Mouse (Mus musculus) heart, adult 2 months (tissue): Measurements from ENCODE around the gene Mfsd12. TPM values are rescaled to one million over a fixed set of nuclear protein-coding genes. Genes with fewer than 3 reads are reported as not detected.

ENCODE experiments used
- DNase-seq, 2 experiments: peaks; one replicate each; pipeline ENCODE4 v3.0.0; 2021
- H3K27ac ChIP-seq: fragments of 200-600 bp; 2 replicates; pipeline ENCODE4 v1.8.1; 2022
- H3K27me3 ChIP-seq: fragments of 200-500 bp; 2 replicates; pipeline ENCODE4 v1.6.1; 2012; ENCODE audit warnings: mild to moderate bottlenecking, low read length, inconsistent platforms, mixed read lengths; ENCODE audit not compliant: control insufficient read depth, insufficient read depth
- H3K36me3 ChIP-seq: fragments of 200-500 bp; 2 replicates; pipeline ENCODE4 v1.6.1; 2012; ENCODE audit warnings: low read length, inconsistent platforms; ENCODE audit not compliant: control insufficient read depth, insufficient read depth
- H3K4me1 ChIP-seq: fragments of 200-500 bp; 2 replicates; pipeline ENCODE4 v1.6.1; 2011; ENCODE audit warnings: low read length; ENCODE audit not compliant: control insufficient read depth, insufficient read depth
- H3K4me3 ChIP-seq: fragments of 200-600 bp; 2 replicates; pipeline ENCODE4 v1.8.1; 2022
- H3K79me2 ChIP-seq: fragments of 200-500 bp; replicated peaks from 2 replicates; pipeline ENCODE4 v1.6.1; 2012; ENCODE audit warnings: mild to moderate bottlenecking, inconsistent platforms, low read length, moderate library complexity, mixed read lengths; ENCODE audit not compliant: control insufficient read depth, insufficient read depth
- H3K9ac ChIP-seq: fragments of 200-500 bp; 2 replicates; pipeline ENCODE4 v1.6.1; 2012; ENCODE audit warnings: low read depth, mild to moderate bottlenecking, control low read depth, inconsistent platforms, low read length, mixed read lengths
- CTCF ChIP-seq: fragments of 200-600 bp; IDR thresholded peaks from 2 replicates; pipeline ENCODE4 v1.8.1; 2022; ENCODE audit warnings: antibody characterized with exemption, mild to moderate bottlenecking, moderate library complexity
- EP300 ChIP-seq: fragments of 200-500 bp; IDR thresholded peaks from 2 replicates; pipeline ENCODE4 v1.6.1; 2011; ENCODE audit warnings: low read depth, low read length, control low read depth; ENCODE audit not compliant: insufficient read depth
- POLR2A ChIP-seq: fragments of 200-500 bp; IDR thresholded peaks from 2 replicates; pipeline ENCODE4 v1.6.1; 2011; ENCODE audit warnings: mild to moderate bottlenecking, low read depth, low read length, control low read depth; ENCODE audit not compliant: insufficient read depth
- WGBS: fragments of 180-500 bp; shearing (Covaris S2); methylation state at CpG from one replicate; pipeline ENCODE4 v1.1.7; 2018; 5-methylcytosine and 5-hydroxymethylcytosine counted together
- intact Hi-C: fragments of 180-260 bp; cut with DNase I; formaldehyde crosslinking; loops from one replicate; pipeline ENCODE4 v1.15.1; 2025
- polyA plus RNA-seq: library from polyadenylated mRNA; depleted of rRNA; stranded (reverse); fragments of >200 nt; gene quantifications from 2 replicates; pipeline ENCODE4 v1.2.3, GENCODE M21; 2012
- total RNA-seq, 2 experiments: library from RNA; stranded (reverse); gene quantifications; 2 replicates each; pipeline ENCODE4 v1.2.3; 2021

Gene Mfsd12
- total and polyA plus RNA-seq, 3 experiments = 9.6 to 11.1 (median 10.6) TPM

DNA sequence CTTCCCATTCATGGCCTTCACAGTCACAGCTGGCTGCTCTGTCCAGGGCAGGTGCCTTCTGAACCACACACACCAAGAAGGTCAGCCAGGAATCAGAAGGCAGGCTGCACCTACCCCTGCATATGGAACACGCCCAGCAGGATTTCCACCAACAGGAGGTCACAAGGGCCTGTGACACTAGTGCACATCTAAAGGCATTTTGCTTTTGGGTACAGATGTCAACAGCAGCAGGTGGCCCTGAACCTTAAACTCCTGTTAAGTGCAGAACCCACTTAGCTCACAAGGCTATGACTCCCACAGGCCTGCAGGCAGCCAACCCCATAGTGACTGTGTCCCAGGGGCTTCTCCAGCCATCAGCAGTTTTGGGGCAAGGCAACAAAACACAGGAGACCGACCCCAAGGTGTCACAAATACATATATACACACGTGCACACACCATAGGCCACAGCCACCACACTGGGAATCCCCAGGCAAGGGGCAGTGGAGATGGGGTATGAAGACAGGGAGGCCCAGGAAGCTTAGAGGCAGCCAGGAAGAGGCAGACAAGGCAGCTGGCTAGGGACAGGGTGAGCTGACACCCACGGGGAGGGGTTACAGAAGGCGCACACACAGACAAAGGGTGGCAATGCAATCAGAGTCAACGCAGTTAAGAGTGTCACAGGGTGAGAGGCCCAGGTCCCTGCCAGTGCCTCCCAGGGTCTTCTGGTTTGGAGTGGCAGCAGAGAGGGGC is 9.4 kb downstream of the Mfsd12 start:
- Histone ChIP-seq H3K27ac (no peak overlapping the region), H3K4me1 (peaks cover 7% of the 10 kb centered on the region), H3K79me2 (no peaks in the 10 kb centered on the region), H3K4me3 (no peak overlapping the region), H3K27me3 (no peaks in the 10 kb centered on the region), H3K36me3 (no peaks in the 10 kb centered on the region), H3K9ac (no peak overlapping the region)
- DNase-seq = no peak
- intact Hi-C loops = no loop called here
- peak; percentile 7; the same call in 1 of the 2 replicates for TF ChIP-seq EP300
- no peak for TF ChIP-seq CTCF
- TF ChIP-seq POLR2A = 0 out of 2 replicates have a peak, but pooled peaks have one; percentile 15
- 74% methylated on average over 6 of the region's 6 CpGs for WGBS

GRCm38 (mm10) chr10:81367207-81367495 is 9.9 kb downstream of the Mfsd12 start:
- Histone ChIP-seq H3K27me3 (no peaks in the 10 kb centered on the region), H3K36me3 (no peaks in the 10 kb centered on the region), H3K4me3 (no peak overlapping the region), H3K79me2 (no peaks in the 10 kb centered on the region), H3K4me1 (peaks cover 7% of the 10 kb centered on the region), H3K27ac (no peak overlapping the region), H3K9ac (no peak overlapping the region)
- 93% methylated on average over 6 of the region's 6 CpGs for WGBS
- DNase-seq = no peak
- intact Hi-C loops = no loop called here
- TF ChIP-seq POLR2A = no peak
- TF ChIP-seq EP300 = no peak

DNA sequence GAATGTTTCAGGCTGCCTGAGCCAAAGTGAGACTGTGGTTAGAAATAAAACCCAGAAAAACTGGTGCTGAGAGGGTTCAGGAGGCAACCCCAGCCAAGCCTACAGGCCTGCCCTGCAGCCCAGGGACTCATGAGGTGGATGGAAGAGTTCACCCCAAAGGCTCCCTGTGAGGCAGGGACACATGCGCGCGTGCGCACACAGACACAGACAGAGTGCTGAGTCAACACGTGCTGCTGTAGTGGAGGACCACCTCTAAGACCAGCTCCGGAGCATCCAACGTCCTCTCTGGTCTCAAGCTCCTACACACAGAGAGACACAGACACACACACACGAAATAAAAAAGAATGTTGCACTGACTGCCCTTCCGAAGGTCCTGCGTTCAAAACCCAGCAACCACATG is 18.0 kb downstream of the Mfsd12 start:
- peaks cover 2% of the 10 kb centered on the region for H3K79me2 ChIP-seq
- intact Hi-C loops = no loop called here
- WGBS = 94% methylated on average over 10 of the region's 10 CpGs
- H3K36me3 ChIP-seq = no peaks in the 10 kb centered on the region
- H3K27me3 ChIP-seq = no peaks in the 10 kb centered on the region
- peaks cover 4% of the 10 kb centered on the region; the same call in 1 of the 2 replicates for H3K4me1 ChIP-seq
- H3K9ac ChIP-seq = no peak overlapping the region
- H3K27ac ChIP-seq = no peak overlapping the region
- DNase-seq = no peak
- no peak for TF ChIP-seq CTCF
- no peak for TF ChIP-seq POLR2A
- TF ChIP-seq EP300 = no peak
- no peak overlapping the region for H3K4me3 ChIP-seq

DNA sequence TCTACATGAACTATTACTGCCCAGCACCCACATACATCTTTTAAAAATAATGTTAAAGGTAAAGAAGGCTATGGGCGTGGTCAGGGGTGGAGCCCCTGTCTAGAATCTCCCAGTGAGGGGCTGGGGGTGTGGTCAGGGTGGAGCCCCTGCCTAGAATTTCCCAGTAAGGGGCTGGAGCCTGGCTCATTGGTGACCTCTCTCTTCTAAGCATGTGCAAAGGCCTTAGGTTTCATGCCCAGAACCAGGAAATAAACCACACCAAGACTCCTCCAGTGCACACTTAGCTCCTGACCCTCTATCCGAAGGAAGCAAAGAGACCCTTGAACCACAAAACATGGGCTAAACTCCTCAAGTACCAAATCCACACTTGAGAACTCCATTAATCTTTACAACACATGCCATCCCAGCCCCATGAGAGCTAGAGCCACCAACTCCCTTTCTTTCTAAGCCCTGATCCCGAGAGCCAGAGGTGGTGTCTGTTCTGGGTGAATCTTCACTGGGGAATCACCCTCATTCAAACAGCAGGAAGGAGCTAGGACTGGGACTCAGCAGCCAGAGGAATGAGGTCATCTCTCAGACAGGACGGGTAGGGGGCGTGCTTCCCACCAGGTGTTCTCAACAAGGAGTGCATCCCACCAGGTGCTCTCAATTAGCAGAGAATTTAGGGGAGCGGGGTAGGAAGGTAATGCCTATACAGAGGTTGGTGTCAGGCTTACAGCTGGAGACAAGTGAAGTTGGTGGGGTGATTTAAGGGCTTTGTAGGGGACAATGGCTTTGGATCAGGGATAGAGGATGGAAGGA is 19.5 kb downstream of the Mfsd12 start:
- intact Hi-C loops = loop anchor here (2.0 kb wide), 1 partner anchor 26 kb away; the partner anchor contains the start of gene Hmg20b

DNA sequence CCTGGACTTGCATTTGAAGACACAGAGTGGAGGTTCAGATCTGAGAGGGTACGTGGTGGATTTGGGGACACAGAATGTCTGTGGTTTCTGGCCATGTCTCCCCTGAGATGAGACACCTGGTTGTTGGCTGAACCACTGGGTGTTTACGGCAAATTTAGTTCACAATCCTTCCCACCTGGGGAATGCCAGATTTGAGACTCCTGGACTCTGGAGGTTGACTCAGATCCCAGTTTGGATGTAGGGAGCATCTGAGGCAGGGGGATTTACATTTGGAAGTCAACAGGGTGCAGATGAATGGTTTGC is 20.0 kb downstream of the Mfsd12 start:
- Histone ChIP-seq H3K79me2 (peaks cover 2% of the 10 kb centered on the region), H3K27ac (peak overlapping the region; percentile 93; the same call in 1 of the 2 replicates), H3K36me3 (no peaks in the 10 kb centered on the region), H3K27me3 (no peaks in the 10 kb centered on the region), H3K9ac (peak overlapping the region; percentile 82), H3K4me1 (peaks cover 4% of the 10 kb centered on the region; the same call in 1 of the 2 replicates), H3K4me3 (peak overlapping the region; percentile 99)
- no peak for TF ChIP-seq POLR2A
- TF ChIP-seq EP300 = no peak
- TF ChIP-seq CTCF = no peak
- DNase-seq = no peak
- intact Hi-C loops = loop anchor here (2.0 kb wide), 1 partner anchor 27 kb away; the partner anchor contains the start of gene Hmg20b
- WGBS = 50% methylated on average over 2 of the region's 2 CpGs

More for the DNA sequence above, 19.5 kb downstream of the Mfsd12 start:
- no peaks in the 10 kb centered on the region for H3K27me3 ChIP-seq
- H3K36me3 ChIP-seq = no peaks in the 10 kb centered on the region
- H3K79me2 ChIP-seq = peaks cover 2% of the 10 kb centered on the region
- TF ChIP-seq POLR2A (no peak), CTCF (no peak), EP300 (no peak)
- H3K4me1 ChIP-seq = peaks cover 4% of the 10 kb centered on the region; the same call in 1 of the 2 replicates
- H3K27ac ChIP-seq = no peak overlapping the region
- 41% methylated on average over 6 of the region's 6 CpGs for WGBS
- H3K4me3 ChIP-seq = no peak overlapping the region
- DNase-seq = no peak
- H3K9ac ChIP-seq = no peak overlapping the region; the same call in 1 of the 2 replicates
